Mouse (Mus musculus) embryonic facial prominence, embryonic 10.5 days (tissue): Measurements from ENCODE around the gene Hist1h2bh. TPM values are rescaled to one million over a fixed set of nuclear protein-coding genes. Genes with fewer than 3 reads are reported as not detected.
A peak's percentile ranks its signal among the peaks of the same experiment; 100 is the strongest.
"Not testable (repeated sequence)": the region's sequence is repeated elsewhere in the genome, so short reads cannot be mapped to it uniquely, and the experiment has no call there.

Experiments
- DNase-seq: peaks from one replicate; pipeline ENCODE4 v3.0.0-alpha.2; 2017; ENCODE audit warnings: low spot score
- H3K27ac ChIP-seq: fragments of 300-500 bp; sonication (generic); replicated peaks from 2 replicates; pipeline ENCODE4 v1.5.1; 2016; ENCODE audit warnings: mild to moderate bottlenecking
- H3K27me3 ChIP-seq: fragments of 300-500 bp; sonication (generic); replicated peaks from 2 replicates; pipeline ENCODE4 v1.6.1; 2016; ENCODE audit warnings: low read depth, mild to moderate bottlenecking; ENCODE audit not compliant: poor library complexity, severe bottlenecking
- H3K36me3 ChIP-seq: fragments of 300-500 bp; sonication (generic); replicated peaks from 2 replicates; pipeline ENCODE4 v1.6.1; 2016; ENCODE audit warnings: mild to moderate bottlenecking, moderate library complexity
- H3K4me1 ChIP-seq: fragments of 300-500 bp; sonication (generic); 2 replicates; pipeline ENCODE4 v1.6.1; 2016
- H3K4me3 ChIP-seq: fragments of 300-500 bp; sonication (generic); 2 replicates; pipeline ENCODE4 v1.5.1; 2016; ENCODE audit warnings: mild to moderate bottlenecking, moderate library complexity
- H3K9me3 ChIP-seq: fragments of 300-500 bp; sonication (generic); 2 replicates; pipeline ENCODE4 v1.6.1; 2016; ENCODE audit warnings: mild to moderate bottlenecking
- WGBS: fragments of 180-500 bp; shearing (Covaris S2); methylation state at CpG from one replicate; pipeline ENCODE4 v1.1.7; 2016; 5-methylcytosine and 5-hydroxymethylcytosine counted together
- polyA plus RNA-seq: library from polyadenylated mRNA; unstranded; fragments of >200 nt; fragmentation: Nextera tagmentation; extraction: Ambion mirVana; gene quantifications from 2 replicates; pipeline ENCODE4 v1.2.1, GENCODE M21; 2016

Gene Hist1h2bh
- polyA plus RNA-seq, result 1.1 TPM in 2 replicates

DNA sequence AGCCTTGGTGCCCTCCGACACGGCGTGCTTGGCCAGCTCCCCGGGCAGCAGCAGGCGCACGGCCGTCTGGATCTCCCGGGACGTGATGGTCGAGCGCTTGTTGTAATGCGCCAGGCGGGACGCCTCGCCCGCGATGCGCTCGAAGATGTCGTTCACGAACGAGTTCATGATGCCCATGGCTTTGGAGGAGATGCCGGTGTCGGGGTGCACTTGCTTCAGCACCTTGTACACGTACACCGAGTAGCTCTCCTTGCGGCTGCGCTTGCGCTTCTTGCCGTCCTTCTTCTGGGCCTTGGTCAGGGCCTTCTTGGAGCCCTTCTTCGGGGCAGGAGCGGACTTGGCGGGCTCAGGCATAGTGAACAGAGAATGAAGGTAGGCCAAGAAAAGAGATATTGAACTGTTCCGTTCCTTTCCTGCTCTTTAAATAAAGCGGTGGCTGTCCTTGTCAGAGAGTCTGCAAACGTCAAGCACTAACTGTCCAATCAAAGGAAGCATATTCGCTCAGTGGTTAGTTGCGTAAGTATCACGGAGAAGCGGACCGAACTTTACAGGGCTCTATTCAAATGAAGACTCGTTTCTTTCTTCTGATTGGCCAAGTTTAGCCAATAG lies at the start of gene Hist1h2bh:
TSS of gene Hist1h2bh (minus strand) at position 394 of the 609 bp plus-strand sequence.
- WGBS, result under 1% methylated on average over 42 of the region's 42 CpGs
- not testable (repeated sequence) for H3K9me3 ChIP-seq, H3K27me3 ChIP-seq, H3K36me3 ChIP-seq
- peak; percentile 80 for DNase-seq
- Histone ChIP-seq H3K27ac (peak within 1 kb of the TSS; percentile 94), H3K4me3 (peak within 1 kb of the TSS; percentile 62), H3K4me1 (peaks cover 19% of the 10 kb centered on the region)

DNA sequence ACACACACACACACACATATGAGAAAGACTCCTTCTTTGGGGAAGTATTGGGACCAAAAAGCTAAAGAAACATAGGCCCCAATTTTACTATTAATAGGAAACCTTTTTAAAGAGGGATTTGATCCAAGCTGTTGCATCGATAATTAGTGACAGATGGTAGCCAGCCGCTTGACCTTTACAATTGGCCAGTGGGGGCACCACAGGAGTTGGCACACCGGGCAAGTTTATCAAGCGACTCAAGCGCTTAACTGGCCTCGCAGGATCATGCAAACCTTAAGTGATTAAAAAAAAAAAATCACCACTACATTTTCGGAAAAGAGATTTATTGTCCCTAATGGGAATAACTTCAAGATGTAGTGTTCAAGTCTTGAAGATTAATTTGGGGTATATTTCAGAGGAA lies 49.4 kb upstream of the Hist1h2bh start:
- H3K9me3 ChIP-seq, result no peaks in the 10 kb centered on the region
- no peak overlapping the region for H3K4me3 ChIP-seq
- no peak for DNase-seq
- no peaks in the 10 kb centered on the region for H3K36me3 ChIP-seq
- H3K27ac ChIP-seq, result 0 out of 2 replicates have a peak overlapping the region, but pooled peaks have one; percentile 54
- no peaks in the 10 kb centered on the region for H3K27me3 ChIP-seq
- H3K4me1 ChIP-seq, result peaks cover 10% of the 10 kb centered on the region
- 79% methylated on average over 7 of the region's 7 CpGs for WGBS

DNA sequence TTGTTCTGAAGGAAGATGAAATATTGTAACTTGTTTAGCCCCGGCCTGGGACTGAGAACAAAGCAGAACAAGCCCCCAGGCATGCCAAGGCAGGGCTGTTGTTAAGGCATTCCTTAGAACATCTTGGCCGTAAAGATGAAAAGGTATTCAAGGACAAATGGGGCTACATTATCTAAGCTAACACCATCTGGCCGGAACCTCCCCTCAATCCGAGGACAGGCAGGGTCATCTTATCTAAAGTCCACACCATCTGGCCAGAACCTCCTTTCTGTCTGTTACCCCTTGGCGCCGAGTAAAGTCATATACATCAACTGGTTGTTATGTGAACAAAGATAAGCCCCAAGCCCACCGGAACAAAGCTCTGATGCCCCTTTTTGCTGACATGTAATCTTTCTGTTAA lies 48.7 kb upstream of the Hist1h2bh start:
- not testable (repeated sequence) for H3K36me3 ChIP-seq, H3K27ac ChIP-seq, H3K27me3 ChIP-seq, DNase-seq, H3K9me3 ChIP-seq, H3K4me3 ChIP-seq
- H3K4me1 ChIP-seq, result peaks cover 13% of the 10 kb centered on the region
- 90% methylated on average over 7 of the region's 7 CpGs for WGBS

DNA sequence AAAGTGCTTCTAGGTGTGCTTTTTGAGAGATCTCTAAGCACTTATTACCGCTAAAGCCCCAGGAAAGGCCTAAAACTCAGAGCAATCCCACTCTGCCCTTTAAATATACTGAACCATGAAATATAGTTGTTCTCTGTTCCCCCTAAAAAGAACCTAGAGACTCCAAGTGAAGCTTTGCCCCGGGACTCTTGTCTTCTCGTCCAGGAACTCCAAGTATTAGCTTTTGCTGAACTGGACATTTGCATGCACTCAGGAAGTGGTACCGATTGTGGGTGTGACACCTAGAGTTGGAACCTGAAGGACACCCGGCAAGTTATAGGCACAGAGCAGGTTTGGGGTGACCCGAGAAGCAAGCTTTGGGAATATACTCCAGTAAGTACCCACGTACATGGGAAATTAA lies 48.0 kb upstream of the Hist1h2bh start:
- no peak for DNase-seq
- H3K4me3 ChIP-seq, result no peak overlapping the region
- 93% methylated on average over 7 of the region's 7 CpGs for WGBS
- peaks cover 17% of the 10 kb centered on the region for H3K4me1 ChIP-seq
- H3K36me3 ChIP-seq, result no peaks in the 10 kb centered on the region
- H3K27me3 ChIP-seq, result no peaks in the 10 kb centered on the region
- H3K27ac ChIP-seq, result no peak overlapping the region
- H3K9me3 ChIP-seq, result no peaks in the 10 kb centered on the region

DNA sequence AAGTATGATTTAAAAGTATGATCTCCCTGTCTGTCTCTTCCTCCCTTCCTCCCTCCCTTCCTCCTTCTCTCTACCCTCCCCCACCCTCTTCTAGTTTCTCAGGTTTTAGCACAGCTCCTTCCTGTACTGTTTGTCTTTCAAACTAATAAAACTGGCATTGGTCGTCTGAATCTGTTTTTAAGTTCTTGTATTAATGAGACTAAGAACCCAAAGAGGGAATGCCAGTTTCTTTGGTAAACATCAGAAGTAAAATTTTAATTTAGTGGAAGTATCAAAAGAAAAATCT lies 43.7 kb upstream of the Hist1h2bh start:
- Histone ChIP-seq H3K27me3 (no peaks in the 10 kb centered on the region), H3K36me3 (no peaks in the 10 kb centered on the region), H3K4me3 (peak overlapping the region; percentile 65), H3K4me1 (peaks cover 30% of the 10 kb centered on the region), H3K9me3 (no peaks in the 10 kb centered on the region), H3K27ac (peak overlapping the region; percentile 94)
- no peak for DNase-seq
- 9% methylated on average over 1 of the region's 1 CpGs for WGBS

DNA sequence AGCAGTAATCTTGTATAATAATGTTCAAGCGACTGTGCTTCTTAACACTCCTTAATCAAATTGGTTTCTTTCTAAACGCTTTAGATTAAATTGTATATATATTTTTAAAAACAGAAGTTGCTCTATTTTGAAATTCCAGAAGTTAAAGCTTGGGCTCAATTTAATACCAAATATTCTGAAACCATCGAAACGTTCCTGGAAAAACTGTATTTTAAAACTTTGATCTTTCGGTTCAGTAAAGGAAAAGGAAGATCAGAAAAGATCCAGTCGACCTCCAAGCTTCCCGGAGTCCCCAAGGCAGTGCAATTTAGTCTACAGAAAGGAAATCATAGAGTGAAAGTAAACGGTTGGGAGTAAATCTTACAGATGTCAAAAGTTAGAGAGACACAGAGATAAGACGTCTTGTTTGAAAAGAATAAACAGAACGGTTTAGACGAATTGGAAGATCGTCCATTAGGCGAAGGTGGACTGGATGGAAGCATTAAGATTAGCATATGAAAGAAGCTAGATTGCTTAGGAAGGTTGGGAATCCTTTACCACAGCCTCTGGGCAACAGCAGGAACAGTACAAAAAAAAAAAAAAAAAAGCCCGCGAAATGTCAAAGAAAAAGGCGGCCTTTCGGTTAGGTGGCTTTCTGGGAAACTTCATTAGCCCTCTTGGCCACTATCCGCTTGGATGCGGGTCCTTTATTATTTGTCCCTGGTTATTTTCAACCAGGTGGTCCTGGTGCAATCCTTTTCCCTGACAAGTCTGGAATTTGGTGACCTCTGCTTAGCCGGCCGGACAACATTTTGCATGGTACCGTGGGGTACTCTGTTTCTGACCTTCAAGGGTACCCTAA lies 43.1 kb upstream of the Hist1h2bh start:
- Histone ChIP-seq H3K9me3 (no peaks in the 10 kb centered on the region), H3K4me3 (peak overlapping the region; percentile 65), H3K36me3 (no peaks in the 10 kb centered on the region), H3K27me3 (no peaks in the 10 kb centered on the region), H3K4me1 (peaks cover 30% of the 10 kb centered on the region), H3K27ac (peak overlapping the region; percentile 94)
- WGBS, result 3% methylated on average over 22 of the region's 22 CpGs
- DNase-seq, result peak; percentile 34

DNA sequence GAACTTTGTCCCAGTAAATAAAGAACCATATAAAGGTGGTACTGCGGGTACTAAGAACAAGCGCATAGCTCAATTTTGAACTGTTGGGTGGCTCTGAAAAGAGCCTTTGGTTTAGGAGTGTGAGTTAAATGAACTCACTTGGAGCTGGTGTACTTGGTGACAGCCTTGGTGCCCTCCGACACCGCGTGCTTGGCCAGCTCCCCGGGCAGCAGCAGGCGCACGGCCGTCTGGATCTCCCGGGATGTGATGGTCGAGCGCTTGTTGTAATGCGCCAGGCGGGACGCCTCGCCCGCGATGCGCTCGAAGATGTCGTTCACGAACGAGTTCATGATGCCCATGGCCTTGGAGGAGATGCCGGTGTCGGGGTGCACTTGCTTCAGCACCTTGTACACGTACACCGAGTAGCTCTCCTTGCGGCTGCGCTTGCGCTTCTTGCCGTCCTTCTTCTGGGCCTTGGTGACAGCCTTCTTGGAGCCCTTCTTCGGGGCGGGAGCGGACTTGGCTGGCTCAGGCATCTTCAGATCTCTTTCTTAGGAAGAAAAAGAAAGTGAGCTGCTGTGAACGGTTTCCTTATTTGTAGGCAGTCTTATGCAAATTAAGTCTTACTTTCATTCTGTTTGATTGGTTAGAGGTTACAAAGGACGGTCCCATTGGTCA lies 42.4 kb upstream of the Hist1h2bh start:
- DNase-seq, result peak; percentile 81
- Histone ChIP-seq H3K4me1 (peaks cover 34% of the 10 kb centered on the region), H3K4me3 (peak overlapping the region; percentile 65), H3K27ac (peak overlapping the region; percentile 94)
- H3K36me3 ChIP-seq, H3K9me3 ChIP-seq, H3K27me3 ChIP-seq: not testable (repeated sequence)
- WGBS, result under 1% methylated on average over 36 of the region's 36 CpGs

DNA sequence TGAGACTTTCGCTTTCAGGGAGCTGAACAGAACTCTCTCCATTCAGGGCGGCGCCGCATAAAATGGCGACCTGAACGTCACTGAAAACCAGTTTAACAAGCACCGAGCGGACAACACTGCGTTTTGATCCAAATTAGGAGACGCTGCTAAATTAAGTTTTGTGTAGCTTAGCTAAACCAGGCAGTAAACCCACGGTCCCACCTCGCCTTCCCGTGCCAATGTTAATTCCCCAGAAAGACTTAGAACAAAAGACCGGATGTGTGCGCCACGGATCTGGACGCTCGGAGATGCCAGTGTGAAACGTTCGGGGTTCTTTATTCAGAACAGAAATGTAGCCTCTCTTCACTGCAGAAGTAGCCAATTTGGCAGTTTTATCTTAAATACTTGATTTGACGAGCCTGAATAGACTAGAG lies 41.8 kb upstream of the Hist1h2bh start:
- under 1% methylated on average over 21 of the region's 21 CpGs for WGBS
- peak; percentile 79 for DNase-seq
- Histone ChIP-seq H3K4me1 (peaks cover 34% of the 10 kb centered on the region), H3K27me3 (no peaks in the 10 kb centered on the region), H3K4me3 (peak overlapping the region; percentile 65), H3K36me3 (no peaks in the 10 kb centered on the region), H3K27ac (peak overlapping the region; percentile 94), H3K9me3 (no peaks in the 10 kb centered on the region)

DNA sequence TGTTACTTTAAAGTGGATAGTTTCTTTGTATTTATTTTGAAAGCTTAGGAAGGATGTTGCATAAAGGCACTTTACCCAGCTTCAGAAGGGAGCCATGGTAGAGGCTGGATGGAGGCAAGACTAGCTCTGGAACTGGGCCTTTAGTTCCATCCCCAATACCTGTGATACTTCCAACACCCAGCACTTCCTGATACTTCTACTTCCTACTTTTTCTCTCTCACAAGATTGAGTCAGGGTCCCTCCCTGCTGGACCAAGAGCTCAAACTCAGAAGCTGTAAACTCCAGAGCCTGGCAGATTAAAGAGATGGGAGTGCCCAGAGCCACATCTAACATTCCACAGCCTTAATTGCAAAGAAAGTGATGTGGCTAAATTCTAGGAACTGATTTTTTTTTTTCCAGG lies 41.1 kb upstream of the Hist1h2bh start:
- Histone ChIP-seq H3K9me3 (no peaks in the 10 kb centered on the region), H3K36me3 (no peaks in the 10 kb centered on the region), H3K27ac (peak overlapping the region; percentile 94), H3K4me3 (peak overlapping the region; percentile 65), H3K27me3 (no peaks in the 10 kb centered on the region), H3K4me1 (peaks cover 34% of the 10 kb centered on the region)
- DNase-seq, result peak; percentile 27

DNA sequence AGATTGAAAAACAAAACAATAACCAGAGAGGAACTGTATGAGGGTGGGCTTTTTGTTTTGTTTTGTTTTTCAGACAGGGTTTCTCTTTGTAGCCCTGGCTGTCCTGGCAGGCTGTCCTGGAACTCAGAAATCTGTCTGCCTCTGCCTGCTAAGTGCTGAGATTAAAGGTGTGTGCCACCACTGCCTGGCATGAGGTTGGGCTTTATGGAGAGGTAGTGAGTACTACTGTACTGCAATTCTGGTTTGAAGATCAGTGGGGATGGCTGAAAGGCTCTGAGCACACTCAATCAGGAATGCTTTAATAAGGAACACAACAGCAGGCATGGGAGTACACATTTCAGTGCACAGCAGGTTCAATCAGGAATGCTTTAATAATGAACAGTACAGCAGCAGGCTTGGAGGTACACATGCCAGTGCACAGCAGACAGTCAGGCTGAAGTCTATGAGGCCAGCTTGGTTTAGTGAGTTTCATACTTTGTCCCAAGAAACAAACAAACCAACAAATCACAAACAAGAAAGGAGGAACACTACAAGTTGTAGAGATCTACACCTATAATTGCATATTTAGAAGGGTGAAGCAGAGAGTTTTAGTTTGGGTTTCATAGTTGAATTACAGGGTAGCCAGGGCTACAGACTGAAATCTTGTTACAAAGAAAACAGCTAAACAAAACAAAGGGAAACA lies 40.3 kb upstream of the Hist1h2bh start:
- Histone ChIP-seq H3K4me3 (peak overlapping the region; percentile 65; the same call in 1 of the 2 replicates), H3K36me3 (no peaks in the 10 kb centered on the region), H3K27me3 (no peaks in the 10 kb centered on the region), H3K9me3 (no peaks in the 10 kb centered on the region), H3K27ac (peak overlapping the region; percentile 94), H3K4me1 (peaks cover 34% of the 10 kb centered on the region)
- DNase-seq, result peak; percentile 13

DNA sequence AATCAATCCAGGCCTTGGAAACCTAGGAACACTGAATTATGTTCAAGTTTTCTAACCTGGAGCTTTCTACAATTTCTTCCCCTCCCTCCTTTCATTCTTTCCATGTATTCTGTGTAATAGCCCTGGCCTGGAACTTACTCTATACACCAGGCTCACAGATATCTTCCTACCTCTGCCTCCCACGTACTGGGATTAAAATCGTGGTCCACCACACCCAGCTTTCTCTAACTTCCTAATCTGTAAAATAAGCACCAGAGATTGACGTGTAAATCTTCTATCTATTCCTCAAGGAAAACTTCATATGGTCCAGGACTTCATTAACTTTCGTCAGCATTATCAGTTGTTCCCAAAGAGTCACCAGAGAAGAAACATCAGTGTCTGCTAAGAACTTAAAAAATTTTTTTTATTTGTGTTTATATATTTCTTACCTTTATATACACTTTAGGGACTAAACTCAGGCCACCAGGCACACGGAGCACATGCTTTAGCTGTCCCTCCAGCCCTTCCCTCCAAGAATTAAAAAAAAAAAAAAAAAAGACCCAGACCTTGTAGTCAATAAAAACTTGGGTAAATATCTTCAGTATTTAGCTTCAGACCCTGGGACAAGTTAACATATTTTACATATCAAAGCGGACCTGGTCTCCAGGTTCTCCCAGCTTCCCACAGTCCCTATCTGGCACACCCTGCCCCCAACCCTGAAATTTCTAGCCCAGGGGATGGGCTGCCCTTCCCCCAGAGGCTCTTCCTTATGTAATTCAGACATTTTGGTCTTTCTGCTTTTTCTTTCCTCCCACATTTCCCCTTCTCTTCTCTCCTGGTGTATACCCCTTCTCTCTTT lies 39.2 kb upstream of the Hist1h2bh start:
- Histone ChIP-seq H3K9me3 (no peaks in the 10 kb centered on the region), H3K27me3 (no peaks in the 10 kb centered on the region), H3K36me3 (no peaks in the 10 kb centered on the region), H3K27ac (peak overlapping the region; percentile 94), H3K4me1 (peaks cover 35% of the 10 kb centered on the region), H3K4me3 (peak overlapping the region; percentile 65)
- peak; percentile 59 for DNase-seq
- 5% methylated on average over 6 of the region's 6 CpGs for WGBS
